Mouse (Mus musculus) lung, postnatal 10 days (tissue): Measurements from ENCODE around the gene Mpg.
A peak's percentile ranks its signal among the peaks of the same experiment; 100 is the strongest.

Source experiments
- DNase-seq: peaks from one replicate; pipeline ENCODE4 v3.0.0; 2021

Mpg gene

GRCm38 (mm10) chr11:32234816-32235485, 8.6 kb downstream of the Mpg start:
- DNase-seq: no peak

DNA sequence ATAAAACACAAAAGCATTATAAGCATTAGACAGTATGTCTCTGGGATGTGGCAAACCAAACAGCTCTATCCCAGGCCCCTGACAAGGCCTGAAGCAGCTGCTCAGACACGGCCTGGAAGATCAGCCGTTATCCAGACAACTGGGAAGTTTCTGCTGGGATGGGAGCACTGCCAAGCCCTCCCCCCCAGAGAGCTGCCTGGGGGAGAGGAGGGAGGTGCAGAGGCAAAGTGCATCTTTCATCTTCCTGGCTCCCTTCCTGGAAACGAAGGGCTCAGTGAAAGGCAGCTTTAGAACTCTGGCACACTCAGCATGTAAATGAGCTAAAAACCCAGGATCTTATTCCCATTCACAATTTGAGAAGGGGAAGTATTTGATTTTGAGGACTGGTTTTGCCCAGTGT, 9.3 kb downstream of the Mpg start:
- peak; percentile 87 for DNase-seq

DNA sequence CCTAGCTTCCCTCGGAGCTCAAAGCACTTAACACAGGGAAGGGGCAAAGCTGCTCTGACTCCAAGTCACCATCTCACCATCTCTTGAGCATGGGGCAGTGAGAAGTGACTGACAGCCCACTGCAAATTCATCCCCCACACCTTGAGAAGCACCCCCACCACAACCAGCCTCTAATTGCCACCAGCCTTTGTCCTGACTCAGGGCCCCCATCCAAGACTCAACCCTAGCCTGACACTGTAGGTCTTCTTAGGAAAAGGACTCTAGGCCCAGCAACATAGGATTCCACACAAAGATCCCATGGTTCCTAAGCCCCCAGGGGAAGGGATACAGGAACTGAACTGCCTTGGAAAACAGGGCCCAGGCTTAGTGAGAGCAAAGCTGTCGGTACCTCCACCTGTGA, 9.8 kb downstream of the Mpg start:
- no peak for DNase-seq

DNA sequence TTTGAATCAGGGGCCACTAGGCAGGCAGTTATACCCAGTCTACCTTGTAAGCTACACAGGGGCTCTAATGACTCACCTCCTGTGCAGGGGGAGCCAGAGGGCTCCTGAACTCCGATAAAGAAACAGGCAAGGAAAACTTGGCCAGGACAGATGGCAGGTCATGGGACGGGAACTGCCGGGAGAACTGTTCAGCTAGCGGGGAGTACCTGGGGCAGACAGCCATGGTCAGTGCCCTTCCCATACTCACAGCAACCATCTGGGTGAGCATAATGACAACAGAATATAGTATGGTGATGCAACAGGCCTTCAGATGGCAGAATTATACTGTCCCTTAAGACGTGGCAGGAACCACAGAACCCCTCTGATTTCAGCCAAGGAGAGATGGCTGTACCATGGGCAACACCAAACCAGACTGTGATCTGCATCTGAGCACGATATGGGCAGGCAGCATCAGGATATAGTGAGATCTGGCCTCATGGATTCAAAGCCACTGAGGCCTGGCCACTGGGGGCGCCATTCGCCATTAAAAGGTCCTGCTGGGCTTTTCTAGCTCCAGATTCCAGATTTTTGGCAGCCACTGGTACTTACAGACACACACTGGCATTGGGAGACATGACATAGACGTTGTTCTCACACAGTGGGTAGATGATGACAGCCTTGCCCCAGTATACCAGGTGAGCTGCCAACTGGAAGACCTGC, 10.6 kb downstream of the Mpg start:
- DNase-seq: peak; percentile 82

DNA sequence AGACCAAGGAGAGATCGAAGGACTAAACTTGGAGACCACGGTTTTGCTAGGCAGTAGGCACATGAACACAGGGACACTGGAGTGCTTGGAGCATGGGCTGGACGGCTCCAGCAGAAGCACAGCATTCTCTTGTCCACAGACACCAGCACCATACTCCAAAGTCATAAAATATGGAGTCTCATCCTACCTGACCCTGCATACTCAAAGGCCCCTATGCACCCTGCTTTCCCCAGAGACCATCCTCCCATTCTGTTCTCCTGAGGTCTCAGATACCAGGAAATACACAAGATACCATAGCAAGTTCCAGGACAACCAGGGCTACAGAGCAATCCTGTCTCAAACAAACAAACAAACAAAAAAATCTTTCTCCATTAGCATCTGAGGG, 11.1 kb downstream of the Mpg start:
- no peak for DNase-seq

GRCm38 (mm10) chr11:32238093-32238860, 12.0 kb downstream of the Mpg start:
- DNase-seq: peak; percentile 75

DNA sequence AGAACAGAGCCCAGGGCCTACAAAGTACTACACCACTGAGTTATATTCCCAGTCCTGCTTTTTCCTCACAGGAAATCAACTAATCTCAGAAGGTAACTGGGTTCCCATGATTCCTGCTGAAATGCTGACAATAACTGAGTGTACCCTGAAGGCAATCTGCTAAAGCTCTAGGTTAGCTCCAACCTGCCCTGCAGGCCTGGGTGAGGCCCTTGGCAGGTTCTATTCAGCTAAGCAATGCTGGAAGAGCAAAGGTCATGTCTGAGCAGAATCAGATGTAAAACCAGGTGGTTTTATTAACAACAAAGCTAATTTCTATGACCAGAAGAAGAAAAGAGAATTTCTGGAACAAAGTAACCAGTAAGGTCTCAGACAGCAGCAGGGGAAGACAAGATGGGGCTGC, 15.1 kb downstream of the Mpg start:
- DNase-seq: no peak

DNA sequence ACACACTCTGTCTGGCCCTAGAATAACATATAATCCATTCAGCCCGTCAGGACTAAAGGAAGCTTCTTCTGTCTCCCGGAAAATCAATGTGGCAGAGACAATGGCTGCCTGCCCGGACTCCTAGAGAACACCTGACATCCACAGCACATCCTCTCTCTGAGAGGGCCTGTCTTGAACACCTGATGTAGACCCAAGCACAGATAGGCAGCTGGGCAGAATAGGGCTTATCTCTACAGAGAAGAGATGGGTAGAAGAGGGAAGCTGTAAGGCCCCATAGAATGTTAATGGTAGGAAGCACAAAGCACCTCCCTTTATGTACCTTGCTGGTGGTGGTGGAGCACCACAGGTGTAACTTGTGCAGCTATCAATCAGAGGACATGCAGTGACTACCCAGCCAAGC, 15.9 kb downstream of the Mpg start:
- DNase-seq: no peak

DNA sequence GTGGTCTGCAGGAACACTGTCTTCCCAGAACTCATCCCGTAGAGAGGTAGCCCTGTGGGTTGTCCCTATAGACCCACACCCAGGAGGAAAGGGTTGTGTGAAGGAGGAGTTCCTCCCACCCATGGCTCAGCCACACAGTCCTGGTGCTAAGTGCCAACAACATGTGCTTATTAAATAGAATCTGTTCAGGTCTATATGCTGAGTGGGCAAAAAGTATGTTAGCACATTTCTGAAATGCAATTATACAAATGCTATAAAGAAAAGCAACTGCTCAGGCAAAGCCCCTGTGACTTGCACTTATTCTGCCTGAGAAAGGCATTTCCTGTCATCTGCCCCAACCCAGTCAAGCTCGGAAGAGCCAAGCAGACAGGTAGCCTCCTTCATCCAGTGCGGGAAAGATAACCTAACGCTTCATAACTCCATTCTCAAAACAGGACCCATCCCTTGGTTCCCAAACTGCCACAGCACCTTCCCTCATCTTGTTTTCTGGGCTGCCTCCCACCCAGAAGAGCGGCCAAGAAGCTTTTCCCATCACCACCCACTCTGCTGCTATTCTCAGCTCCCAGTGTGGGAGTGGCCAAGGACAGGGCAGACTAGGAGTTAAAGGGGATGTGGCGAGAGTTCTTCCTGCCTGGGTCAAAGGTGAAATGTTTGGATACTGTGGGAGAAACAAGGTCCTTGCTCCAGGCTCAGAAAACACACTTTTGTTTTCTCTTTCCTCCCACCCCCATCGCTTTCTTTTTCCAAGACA, 17.1 kb downstream of the Mpg start:
- peak; percentile 57 for DNase-seq

DNA sequence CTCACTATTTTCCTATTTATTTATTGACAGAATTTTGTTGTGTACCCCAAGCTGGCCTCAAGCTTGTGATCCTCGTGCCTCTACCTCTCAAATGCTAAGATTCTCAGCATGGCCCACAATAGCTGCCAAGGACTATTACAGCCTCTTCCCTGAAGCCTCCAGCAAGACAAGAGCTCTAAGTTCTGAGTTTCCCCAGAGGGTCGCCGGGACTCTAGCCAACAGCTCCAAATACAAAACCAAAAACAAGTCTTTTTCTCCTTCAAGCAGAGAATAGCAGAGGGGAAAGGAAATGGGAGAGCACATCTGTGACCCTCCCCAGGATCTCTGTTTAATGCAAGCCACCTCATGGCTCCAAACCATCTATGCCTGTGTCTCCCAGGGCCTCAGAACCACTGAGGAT, 17.8 kb downstream of the Mpg start:
- DNase-seq: no peak

DNA sequence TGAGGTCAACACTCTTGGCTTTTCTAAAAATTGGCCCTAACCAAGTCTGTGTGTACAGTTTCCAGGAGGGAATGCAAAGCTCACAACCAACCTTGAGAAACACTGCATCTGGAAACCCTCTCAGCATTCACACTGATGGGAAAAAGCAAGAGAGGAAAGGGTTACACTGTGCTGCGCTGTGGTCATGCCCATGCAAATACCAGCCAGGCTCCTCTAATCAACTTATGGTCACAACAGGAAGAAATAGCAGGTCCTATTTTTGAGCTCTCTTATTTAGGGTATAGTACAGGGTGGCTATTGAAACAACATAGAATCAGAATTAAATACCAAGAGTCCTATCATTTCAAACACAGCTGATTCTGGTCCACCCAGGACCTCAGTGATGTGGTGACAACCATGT, 18.3 kb downstream of the Mpg start:
- DNase-seq: no peak

DNA sequence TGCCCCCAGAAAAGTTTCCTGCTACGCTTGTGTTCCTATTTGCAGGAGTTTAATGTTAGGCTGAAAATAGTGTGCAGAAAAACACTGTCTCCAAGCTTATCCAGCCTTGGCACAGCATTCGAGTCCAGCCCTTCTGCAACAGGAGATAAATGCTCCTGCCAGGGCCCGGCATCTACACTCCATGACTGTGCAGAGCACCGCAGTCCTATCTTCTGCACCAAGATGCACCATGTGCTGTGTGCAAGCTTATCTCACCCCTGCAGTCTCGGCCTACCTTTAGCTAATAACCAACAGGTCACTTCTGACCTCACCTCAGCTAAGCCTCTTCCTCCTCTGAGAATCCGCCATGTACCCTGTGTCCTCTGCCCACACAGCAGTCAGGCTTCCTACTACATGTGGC, 19.3 kb downstream of the Mpg start:
- DNase-seq: no peak

- DNase-seq: no peak
Observed at GRCm38 (mm10) chr11:32247068-32247467, 20.8 kb downstream of the Mpg start.

DNA sequence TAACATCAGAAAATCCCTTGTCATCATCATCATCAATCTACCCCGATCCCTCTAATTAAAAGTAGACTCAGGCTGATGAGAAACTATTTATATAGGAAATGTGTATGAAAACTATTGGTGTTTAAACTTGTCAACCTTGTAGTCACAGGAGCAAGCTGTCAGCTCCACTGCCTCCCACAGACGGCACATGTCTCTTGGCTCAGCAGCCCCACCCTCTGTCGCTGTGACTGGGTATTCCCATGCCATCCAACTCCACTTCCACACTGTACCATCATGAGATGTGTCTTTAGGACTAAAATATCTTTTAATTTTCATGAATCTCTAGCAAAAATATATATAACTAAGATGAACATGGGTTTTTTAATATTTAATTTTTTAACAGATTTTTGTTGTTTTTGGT, 22.0 kb downstream of the Mpg start:
- no peak for DNase-seq

GRCm38 (mm10) chr11:32250880-32251763, 24.8 kb downstream of the Mpg start:
- no peak for DNase-seq

DNA sequence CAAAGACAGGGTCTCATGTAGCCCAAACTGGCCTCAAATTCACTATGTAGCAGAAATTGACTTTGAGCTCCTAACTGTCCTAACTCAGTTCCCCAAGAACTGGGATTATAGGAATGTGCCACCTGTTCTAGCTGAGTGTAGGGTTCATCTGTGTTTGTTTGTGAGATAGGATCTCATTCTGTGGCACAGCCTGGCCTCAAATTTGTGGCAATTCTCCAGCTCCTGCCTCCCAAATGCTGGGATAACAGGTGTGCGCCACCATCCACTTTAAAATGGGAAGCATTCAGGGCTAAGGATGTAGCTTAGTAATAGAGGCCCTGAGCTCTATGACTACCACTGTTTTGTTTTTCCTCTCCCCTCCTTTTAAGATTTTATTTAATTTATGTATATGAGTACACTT, 26.8 kb downstream of the Mpg start:
- DNase-seq: no peak

DNA sequence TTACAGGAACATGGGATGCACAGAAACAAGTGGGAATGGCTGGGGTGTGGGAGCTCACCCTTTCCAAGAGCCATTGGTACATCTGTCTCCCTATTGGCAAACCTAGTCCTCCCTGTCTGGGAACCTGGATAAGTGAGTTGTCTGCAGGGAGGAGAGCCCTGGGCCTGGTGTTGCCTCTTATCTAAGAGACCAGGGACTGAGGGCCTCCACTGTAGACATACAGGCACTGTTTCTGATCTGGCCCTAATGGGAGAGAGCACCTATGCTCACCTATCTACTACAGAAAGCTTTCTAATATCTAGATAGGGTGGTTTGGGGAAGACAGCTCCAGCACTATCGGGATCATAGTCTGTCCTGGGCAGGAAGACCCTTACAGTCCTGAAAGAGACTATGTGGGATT, 29.8 kb downstream of the Mpg start:
- DNase-seq: no peak

- no peak for DNase-seq
Observed at GRCm38 (mm10) chr11:32256566-32256965, 30.3 kb downstream of the Mpg start.

DNA sequence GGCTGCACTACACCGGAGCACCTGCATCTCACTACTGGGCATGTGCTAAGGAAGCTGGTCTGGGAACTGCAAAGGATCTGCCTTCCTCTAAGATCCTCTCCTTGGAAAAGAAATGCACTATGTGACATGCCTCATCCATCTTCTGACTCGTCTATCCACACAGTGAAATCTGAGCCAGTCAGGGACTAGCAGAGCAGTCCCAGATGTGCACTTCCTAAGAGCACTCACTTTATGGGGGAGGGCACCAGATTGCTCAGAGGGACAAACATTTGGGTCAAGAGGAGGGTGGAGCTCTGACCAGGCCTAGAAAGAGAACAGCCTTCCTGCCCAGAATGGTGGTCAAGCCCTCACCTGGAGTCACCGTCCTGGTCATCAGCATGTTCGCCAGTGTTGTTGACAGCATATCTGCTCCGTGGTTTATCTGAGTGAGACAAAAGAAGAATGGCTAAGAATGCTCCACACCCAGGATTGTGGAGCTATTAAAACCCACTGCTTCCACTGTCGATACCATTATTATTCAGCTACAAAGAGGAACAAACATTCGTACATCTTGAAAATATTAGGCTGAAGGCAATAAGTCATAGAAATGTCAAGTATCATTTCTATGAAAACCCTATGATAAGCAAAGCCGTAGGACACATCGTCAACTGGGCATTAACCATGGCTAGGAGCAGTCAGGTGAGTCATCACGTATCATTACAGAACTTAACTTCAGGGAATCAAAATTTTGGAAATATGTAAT, 36.5 kb downstream of the Mpg start:
- DNase-seq: no peak

DNA sequence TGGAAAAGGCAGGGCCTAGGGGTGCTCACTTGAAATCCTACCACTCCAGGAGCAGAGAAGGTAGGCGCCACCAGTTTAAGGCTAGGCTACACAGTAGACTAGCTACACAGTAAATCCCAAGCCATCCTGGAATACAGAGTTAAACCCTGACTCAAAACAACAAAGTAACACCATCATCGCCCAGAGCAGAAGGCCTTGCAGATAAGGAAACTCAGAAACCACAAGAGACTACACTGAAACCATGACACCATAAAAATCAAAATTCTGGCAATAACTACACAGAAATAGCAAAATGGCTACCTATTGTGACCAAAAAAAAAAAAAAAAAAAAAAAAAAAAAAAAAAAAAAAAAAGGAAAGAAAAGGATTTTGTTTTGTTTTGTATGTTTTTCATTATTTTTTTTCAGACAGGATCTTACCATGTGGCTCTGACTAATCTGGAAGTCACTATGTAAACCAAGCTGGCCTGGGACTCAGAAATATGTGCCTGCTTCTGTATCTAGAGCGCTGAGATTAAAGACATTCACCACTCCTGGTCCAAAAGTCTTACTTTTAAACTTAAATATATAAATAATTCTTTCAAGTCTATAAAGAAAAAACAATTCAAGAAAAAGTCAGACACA, 38.9 kb downstream of the Mpg start:
- DNase-seq: no peak

DNA sequence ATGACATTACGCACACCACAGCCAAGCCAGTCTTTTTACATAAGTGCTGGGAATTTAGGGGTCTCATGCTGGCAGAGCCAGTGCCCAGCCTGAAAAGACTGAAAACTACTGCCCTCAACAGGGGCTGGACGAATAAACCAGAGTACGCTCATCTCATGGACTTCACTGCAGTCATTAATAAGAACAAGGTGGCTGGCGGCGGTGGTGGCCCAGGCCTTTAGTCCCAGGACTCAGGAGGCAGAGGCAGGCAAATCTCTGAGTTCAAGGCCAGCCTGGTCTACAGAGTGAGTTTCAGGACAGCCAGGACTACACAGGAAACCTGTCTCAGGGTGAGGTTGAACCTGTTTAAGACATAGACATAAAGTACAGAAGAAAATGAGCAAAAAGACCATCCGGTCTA, 39.9 kb downstream of the Mpg start:
- no peak for DNase-seq
